Mouse (Mus musculus): ENCODE data around the gene Dynlt1f. TPM values are rescaled to one million over a fixed set of nuclear protein-coding genes. Genes with fewer than 3 reads are reported as not detected.
"Not testable (repeated sequence)": the region's sequence is repeated elsewhere in the genome, so short reads cannot be mapped to it uniquely, and the experiment has no call there.

Gene Dynlt1f
- 28.7 and 29.3 TPM in 2 replicates for polyA plus RNA-seq (2012; rRNA removed)

GRCm38 (mm10) chr17:6655567-6656281 lies at the start of gene Dynlt1f:
Gene Dynlt1f (minus strand): TSS chr17:6655900.
- peak in 1 of 2 experiments; percentile 67 for DNase-seq (ENCODE audit: extremely low spot score in 1 of 2, low spot score in 1 of 2)

GRCm38 (mm10) chr17:6703381-6704270 lies 47.9 kb upstream of the Dynlt1f start:
- not testable (repeated sequence) for DNase-seq (ENCODE audit: extremely low spot score in 1 of 2, low spot score in 1 of 2)

- not testable (repeated sequence) for DNase-seq (ENCODE audit: extremely low spot score in 1 of 2, low spot score in 1 of 2)
Observed at GRCm38 (mm10) chr17:6702625-6703221, 47.0 kb upstream of the Dynlt1f start.

DNA sequence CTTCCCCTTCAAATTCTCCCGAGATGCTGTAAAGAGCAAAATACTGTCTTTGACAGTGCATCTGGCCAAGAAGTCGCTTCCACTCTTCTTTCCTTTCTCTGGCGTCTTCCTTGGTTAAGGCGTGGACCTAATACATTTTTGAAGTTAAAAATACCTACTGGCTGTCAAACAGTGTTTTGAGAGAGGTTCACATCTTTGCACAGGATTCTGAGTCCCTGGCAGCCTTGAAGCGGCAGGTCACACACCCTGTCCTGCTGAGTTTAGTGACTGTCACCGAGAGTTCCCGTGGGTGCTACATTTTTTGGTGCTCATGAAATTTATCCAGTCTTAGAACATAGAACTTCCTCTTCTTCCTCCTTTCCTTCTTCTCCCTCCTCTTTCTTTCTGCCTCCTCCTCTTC lies 44.4 kb upstream of the Dynlt1f start:
- DNase-seq (ENCODE audit: extremely low spot score in 1 of 2, low spot score in 1 of 2), result not testable (repeated sequence)

GRCm38 (mm10) chr17:6699502-6699901 lies 43.8 kb upstream of the Dynlt1f start:
- DNase-seq (ENCODE audit: extremely low spot score in 1 of 2, low spot score in 1 of 2), result not testable (repeated sequence)

DNA sequence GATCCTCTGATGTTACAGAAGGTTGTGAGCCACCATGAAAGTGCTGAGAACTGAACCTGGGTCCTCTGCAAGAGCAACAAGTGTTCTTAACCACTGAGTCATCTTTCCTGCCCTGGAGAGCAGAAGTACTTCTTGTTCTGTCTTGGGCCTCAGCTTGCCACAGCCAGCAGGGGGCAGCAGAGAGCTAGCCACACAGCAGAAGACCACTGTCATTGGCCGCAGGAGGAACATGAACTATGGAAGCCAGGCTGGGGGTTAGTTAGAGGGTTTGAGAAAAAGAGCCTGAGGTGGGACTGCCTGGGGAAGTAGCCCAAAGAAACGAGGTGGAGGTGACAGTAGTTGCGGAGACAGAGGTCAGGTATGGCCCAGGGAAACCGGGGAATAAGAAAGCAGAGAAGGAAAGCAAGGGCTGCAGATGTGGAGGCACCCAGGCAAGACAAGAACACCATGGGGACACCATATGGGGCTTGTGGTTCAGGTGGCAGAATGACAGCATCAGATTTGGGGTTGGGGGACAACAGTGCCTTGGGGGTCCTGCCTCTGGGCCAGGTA lies 41.6 kb upstream of the Dynlt1f start:
- peak; percentile 58 to 77 for DNase-seq (ENCODE audit: extremely low spot score in 1 of 2, low spot score in 1 of 2)

- DNase-seq (ENCODE audit: extremely low spot score in 1 of 2, low spot score in 1 of 2), result not testable (repeated sequence)
Observed at GRCm38 (mm10) chr17:6696521-6696920, 40.8 kb upstream of the Dynlt1f start.

DNA sequence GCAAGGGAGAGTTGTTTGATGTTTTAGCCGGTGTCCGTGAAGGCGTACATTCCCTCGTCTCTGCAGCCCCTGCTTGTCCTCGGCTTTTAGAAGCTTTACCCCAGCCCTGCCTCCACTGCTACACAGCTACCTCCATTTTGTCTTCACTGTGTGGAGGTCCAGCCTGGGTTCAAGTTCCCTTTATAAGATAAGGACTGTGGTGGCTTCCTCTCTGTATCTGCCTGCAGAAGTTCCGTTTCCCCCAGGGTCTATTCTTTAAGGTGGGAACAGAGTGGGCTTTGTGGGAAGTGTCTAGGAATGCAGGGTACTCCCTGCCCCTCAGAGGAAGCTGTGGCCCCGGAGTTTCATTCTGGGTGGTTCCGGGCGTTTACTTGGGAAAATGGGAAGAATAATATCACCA lies 40.0 kb upstream of the Dynlt1f start:
- DNase-seq (ENCODE audit: extremely low spot score in 1 of 2, low spot score in 1 of 2), result not testable (repeated sequence)

DNA sequence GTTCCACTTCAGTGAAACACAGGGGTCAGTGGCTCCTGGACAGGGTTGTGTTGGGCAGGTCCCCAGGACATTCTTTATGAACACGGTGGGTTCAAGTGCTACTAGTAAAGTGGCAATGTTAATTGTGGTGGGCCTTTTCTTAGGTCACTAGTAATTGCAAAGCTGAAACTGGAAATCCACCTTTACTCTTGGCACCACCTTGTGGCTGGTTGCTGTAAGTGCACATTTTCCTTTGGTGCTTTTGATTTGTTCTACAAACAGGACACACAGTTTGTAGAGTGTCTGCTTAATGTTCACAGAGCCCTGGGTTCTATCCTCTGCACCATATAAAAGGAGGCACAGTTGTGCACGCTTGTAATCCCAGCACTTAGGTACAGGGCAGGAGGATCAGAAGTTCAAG lies 35.9 kb upstream of the Dynlt1f start:
- DNase-seq (ENCODE audit: extremely low spot score in 1 of 2, low spot score in 1 of 2), result peak; percentile 71 to 98

GRCm38 (mm10) chr17:6689344-6689743 lies 33.6 kb upstream of the Dynlt1f start:
- DNase-seq (ENCODE audit: extremely low spot score in 1 of 2, low spot score in 1 of 2), result not testable (repeated sequence)

- not testable (repeated sequence) for DNase-seq (ENCODE audit: extremely low spot score in 1 of 2, low spot score in 1 of 2)
Observed at GRCm38 (mm10) chr17:6686299-6686971, 30.7 kb upstream of the Dynlt1f start.

DNA sequence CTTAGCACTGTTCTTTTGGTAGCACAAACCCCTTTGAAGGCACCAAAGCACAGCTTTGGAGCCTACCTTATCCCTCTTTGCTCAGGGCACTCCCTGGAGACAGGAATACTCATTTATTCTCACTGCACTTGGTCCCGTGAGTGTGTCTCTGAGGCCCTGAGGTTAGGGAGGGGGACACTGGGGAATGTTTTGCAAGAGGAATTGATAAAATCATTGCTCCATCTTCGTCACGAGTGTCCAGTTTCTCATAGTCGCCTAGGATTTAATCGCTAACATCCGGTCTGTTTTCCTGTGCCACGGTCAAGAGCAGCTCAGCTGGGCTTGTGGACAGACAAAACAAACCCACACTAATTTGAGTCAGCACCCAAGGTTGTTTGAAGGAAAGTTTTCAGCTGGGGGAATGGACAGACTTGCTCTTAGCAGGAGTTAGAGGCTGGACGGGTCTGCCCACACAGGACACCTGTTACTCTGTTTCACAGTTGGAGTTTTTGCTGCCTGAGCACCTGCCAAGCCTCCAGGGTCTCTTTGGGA lies 29.7 kb upstream of the Dynlt1f start:
- DNase-seq (ENCODE audit: extremely low spot score in 1 of 2, low spot score in 1 of 2), result not testable (repeated sequence)

DNA sequence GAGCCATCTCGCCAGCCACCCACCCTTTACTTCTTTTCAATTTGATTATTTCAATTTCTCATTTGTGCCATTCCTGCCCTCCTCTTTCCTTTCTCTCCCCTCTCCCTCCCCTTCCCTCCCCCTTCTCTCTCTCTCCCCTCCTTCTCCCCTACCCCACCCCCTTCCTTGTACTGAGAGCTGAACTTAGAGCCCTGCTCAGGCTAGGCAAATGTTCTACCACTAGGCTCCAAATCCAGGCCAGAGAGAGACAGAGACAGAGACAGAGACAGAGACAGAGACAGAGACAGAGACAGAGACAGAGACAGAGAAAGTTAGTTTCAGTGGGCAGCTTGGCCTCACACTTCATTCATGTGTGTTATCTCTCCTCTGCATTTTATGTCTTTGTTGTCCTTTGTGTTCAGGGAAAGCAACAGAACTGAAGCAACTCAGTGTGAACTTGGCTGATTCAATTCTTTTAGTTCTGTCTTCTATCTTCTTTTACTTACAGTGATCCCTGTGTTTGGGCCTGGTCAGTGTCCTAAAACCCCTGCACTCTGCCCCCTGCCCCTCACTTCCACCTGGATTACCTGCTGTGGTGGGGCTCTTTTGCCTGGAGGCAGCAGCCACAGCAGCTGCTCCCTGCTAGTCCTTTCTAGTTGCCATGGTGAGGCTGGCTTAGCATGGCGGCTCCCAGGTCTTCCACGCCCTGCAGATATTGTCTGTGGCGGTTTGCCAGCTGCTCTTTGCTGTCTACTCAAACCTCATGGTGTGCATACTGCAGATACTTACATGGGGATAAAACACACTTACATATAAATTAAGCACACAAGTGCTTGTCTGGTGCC lies 29.0 kb upstream of the Dynlt1f start:
- DNase-seq (ENCODE audit: extremely low spot score in 1 of 2, low spot score in 1 of 2), result not testable (repeated sequence)

DNA sequence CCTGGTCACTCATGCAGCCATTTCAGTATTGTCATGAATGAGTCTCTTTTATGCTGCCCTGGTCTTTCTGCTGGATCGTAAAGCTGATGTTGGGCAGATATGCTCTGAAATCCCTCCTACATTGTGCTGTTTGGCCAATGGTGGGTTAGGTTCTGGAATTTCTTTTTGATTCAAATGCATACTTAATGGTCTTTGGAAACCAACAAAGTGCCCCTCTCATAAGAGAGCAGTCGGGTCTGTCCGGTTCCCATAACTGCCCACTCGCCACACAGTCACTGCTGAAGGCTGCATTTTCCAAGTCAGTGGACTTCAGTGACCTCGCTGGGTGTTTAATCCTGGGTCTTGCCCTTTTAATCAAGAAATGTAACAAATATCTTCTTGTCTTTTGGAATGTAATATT lies 28.0 kb upstream of the Dynlt1f start:
- DNase-seq (ENCODE audit: extremely low spot score in 1 of 2, low spot score in 1 of 2), result not testable (repeated sequence)

GRCm38 (mm10) chr17:6681721-6682120 lies 26.0 kb upstream of the Dynlt1f start:
- not testable (repeated sequence) for DNase-seq (ENCODE audit: extremely low spot score in 1 of 2, low spot score in 1 of 2)

- DNase-seq (ENCODE audit: extremely low spot score in 1 of 2, low spot score in 1 of 2), result not testable (repeated sequence)
Observed at GRCm38 (mm10) chr17:6678063-6678462, 22.4 kb upstream of the Dynlt1f start.

- DNase-seq (ENCODE audit: extremely low spot score in 1 of 2, low spot score in 1 of 2), result not testable (repeated sequence)
Observed at GRCm38 (mm10) chr17:6674297-6674696, 18.6 kb upstream of the Dynlt1f start.

DNA sequence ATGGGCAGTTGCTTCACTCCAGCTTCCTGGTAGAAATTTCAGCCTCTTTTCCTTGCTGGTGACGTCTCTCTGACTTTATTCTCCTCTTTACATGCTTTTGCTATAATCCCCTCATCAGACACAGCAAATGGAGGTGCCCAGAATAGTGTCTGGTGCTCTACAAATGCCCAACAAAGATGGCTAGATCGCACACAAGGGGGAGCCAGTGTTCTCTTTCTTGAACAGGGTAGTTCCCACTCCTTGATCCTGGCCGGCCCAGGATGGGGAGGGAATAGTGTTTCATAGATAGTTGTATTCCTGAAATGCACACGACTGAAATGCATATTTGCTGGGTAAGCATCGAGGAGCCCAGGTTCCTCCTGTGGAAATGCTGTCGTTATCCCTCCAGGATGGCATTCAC lies 12.8 kb upstream of the Dynlt1f start:
- DNase-seq (ENCODE audit: extremely low spot score in 1 of 2, low spot score in 1 of 2), result not testable (repeated sequence)

- not testable (repeated sequence) for DNase-seq (ENCODE audit: extremely low spot score in 1 of 2, low spot score in 1 of 2)
Observed at GRCm38 (mm10) chr17:6665389-6665788, 9.7 kb upstream of the Dynlt1f start.
